ENCODE assay signal across 8 mouse cellular contexts in genomic region chr1:91493938-91494337, GRCm38 (mm10). TPM values are rescaled to one million over a fixed set of nuclear protein-coding genes. Genes with fewer than 3 reads are reported as not detected.
DNase-seq lines count a peak whose midpoint lies in the region; ATAC-seq and TF ChIP-seq lines count a peak whose summit lies in the region.

No protein-coding gene starts in this region.

- peak overlapping the region; percentile 92 for H3K4me2 ChIP-seq in heart, embryonic 11.5 days
- H3K4me2 ChIP-seq in forebrain, postnatal 0 days (ENCODE audit: low read depth), result peak overlapping the region; percentile 84

- WGBS in heart, embryonic 11.5 days (ENCODE audit: insufficient replicate concordance), result 47% methylated on average over 3 of the region's 3 CpGs
- 37% methylated on average over 3 of the region's 3 CpGs for WGBS in forebrain, postnatal 0 days

- H3K4me1 ChIP-seq in heart, embryonic 11.5 days (ENCODE audit: control insufficient read depth, insufficient read depth, low read length), result peaks cover 11% of the 10 kb centered on the region
- peaks cover 5% of the 10 kb centered on the region for H3K4me1 ChIP-seq in forebrain, postnatal 0 days (ENCODE audit: insufficient read depth)

- no peaks in the 10 kb centered on the region for H3K9me3 ChIP-seq in heart, embryonic 11.5 days (replicated peaks; ENCODE audit: control insufficient read depth, low read length)
- H3K9me3 ChIP-seq in forebrain, postnatal 0 days (ENCODE audit: low read length), result no peaks in the 10 kb centered on the region

- no peak overlapping the region for H3K9ac ChIP-seq in heart, embryonic 11.5 days (ENCODE audit: low read depth, low read length)
- peak overlapping the region; percentile 79 for H3K9ac ChIP-seq in forebrain, postnatal 0 days

- no peaks in the 10 kb centered on the region for H3K27me3 ChIP-seq in heart, embryonic 11.5 days (ENCODE audit: control insufficient read depth, insufficient read depth, low read length)
- no peaks in the 10 kb centered on the region for H3K27me3 ChIP-seq in forebrain, postnatal 0 days (ENCODE audit: insufficient read depth, low read length)

- H3K36me3 ChIP-seq in heart, embryonic 11.5 days (ENCODE audit: control insufficient read depth, insufficient read depth, low read length), result no peaks in the 10 kb centered on the region
- no peaks in the 10 kb centered on the region for H3K36me3 ChIP-seq in forebrain, postnatal 0 days (ENCODE audit: insufficient read depth)

- ATAC-seq in heart, embryonic 11.5 days (replicated peaks; ENCODE audit: insufficient number of reproducible peaks, low FRiP score, low TSS enrichment), result no peak
- peak; percentile 11; the same call in 1 of the 2 replicates for ATAC-seq in forebrain, postnatal 0 days
- ATAC-seq in megakaryocyte progenitor cell, adult 5-6 weeks (replicated peaks; ENCODE audit: poor library complexity), result 0 out of 2 replicates have a peak, but pooled peaks have one; percentile 0

- H3K4me3 ChIP-seq in heart, embryonic 11.5 days (ENCODE audit: low read depth, low read length), result peak overlapping the region; percentile 89
- H3K4me3 ChIP-seq in forebrain, postnatal 0 days (ENCODE audit: low read depth, low read length), result peak overlapping the region; percentile 85

- no peak overlapping the region for H3K27ac ChIP-seq in heart, embryonic 11.5 days (ENCODE audit: low read depth, low read length)
- no peak overlapping the region for H3K27ac ChIP-seq in forebrain, postnatal 0 days (ENCODE audit: low read depth, low read length)

- intact Hi-C loops in heart, postnatal 10 days (cut with DNase I), result no loop called here

- no peak for DNase-seq in heart, postnatal 10 days
- peak; percentile 16 for DNase-seq in R1 (ENCODE audit: low read depth, low spot score)
- no peak for DNase-seq in forebrain, postnatal 0 days
- DNase-seq in MN1 (ENCODE audit: low spot score), result no peak
- DNase-seq in embryo, embryonic 10 days (ENCODE audit: low spot score), result no peak
- no peak for DNase-seq in lung, postnatal 4 days

- TF ChIP-seq CTCF in forebrain, postnatal 0 days (IDR thresholded peaks at IDR 0.05; ENCODE audit: low read depth), result no peak

RNA-seq across cellular contexts. Expression of gene Traf3ip1, which starts 0.5 kb away (rescaled TPM):
- 2.6 and 4.3 TPM in 2 replicates for polyA plus RNA-seq in heart, embryonic 11.5 days (2014; fragmentation: Nextera tagmentation; extraction: Ambion mirVana)
- 1 to 10 TPM; 4.4 to 5.3 TPM for total RNA-seq in heart, postnatal 10 days (2021)
- total RNA-seq in forebrain, postnatal 0 days (2014; rRNA removed), result 10.1 and 15.8 TPM in 2 replicates
- 4.6 and 6.4 TPM in 2 replicates for polyA plus RNA-seq in forebrain, postnatal 0 days (2015; fragmentation: Nextera tagmentation; extraction: Ambion mirVana)
- total RNA-seq in megakaryocyte progenitor cell, adult 5-6 weeks (2015), result 3.1 and 4.9 TPM in 2 replicates
- total RNA-seq in megakaryocyte progenitor cell, adult 5-6 weeks (2017), result 3.3 and 5.3 TPM in 2 replicates

RNA-seq across cellular contexts. Expression of gene Per2, which starts 34.8 kb away (rescaled TPM):
- polyA plus RNA-seq in heart, embryonic 11.5 days (2014; fragmentation: Nextera tagmentation; extraction: Ambion mirVana), result 2.8 and 4.5 TPM in 2 replicates
- total RNA-seq in heart, postnatal 10 days (2021), result 10 to 100 TPM in 1 of 2 experiments, 1 to 10 TPM in 1; 7.5 to 21.1 TPM
- 6.3 and 9.0 TPM in 2 replicates for total RNA-seq in forebrain, postnatal 0 days (2014; rRNA removed)
- polyA plus RNA-seq in forebrain, postnatal 0 days (2015; fragmentation: Nextera tagmentation; extraction: Ambion mirVana), result 2.3 and 4.3 TPM in 2 replicates
- 7.0 and 7.8 TPM in 2 replicates for total RNA-seq in megakaryocyte progenitor cell, adult 5-6 weeks (2015)
- total RNA-seq in megakaryocyte progenitor cell, adult 5-6 weeks (2017), result 4.0 and 4.4 TPM in 2 replicates

RNA-seq across cellular contexts. Expression of gene Asb1, which starts 46.4 kb away (rescaled TPM):
- 8.9 and 9.1 TPM in 2 replicates for polyA plus RNA-seq in heart, embryonic 11.5 days (2014; fragmentation: Nextera tagmentation; extraction: Ambion mirVana)
- total RNA-seq in heart, postnatal 10 days (2021), result 10 to 100 TPM; 17.6 to 19.4 TPM
- total RNA-seq in forebrain, postnatal 0 days (2014; rRNA removed), result 27.8 and 31.1 TPM in 2 replicates
- polyA plus RNA-seq in forebrain, postnatal 0 days (2015; fragmentation: Nextera tagmentation; extraction: Ambion mirVana), result 5.9 and 8.3 TPM in 2 replicates
- total RNA-seq in megakaryocyte progenitor cell, adult 5-6 weeks (2015), result 3.9 and 5.2 TPM in 2 replicates
- 6.1 and 28.7 TPM in 2 replicates for total RNA-seq in megakaryocyte progenitor cell, adult 5-6 weeks (2017)
